Mouse (Mus musculus) thymus, adult 2 months (tissue): ENCODE measurements around the gene Sod2.
"Not testable (repeated sequence)": the region's sequence is repeated elsewhere in the genome, so short reads cannot be mapped to it uniquely, and the experiment has no call there.

Experiments
- CTCF ChIP-seq: fragments of 200-500 bp; IDR thresholded peaks from 2 replicates; pipeline ENCODE4 v1.5.1; 2012; ENCODE audit warnings: mild to moderate bottlenecking, control low read depth, low read length, moderate library complexity, borderline replicate concordance; ENCODE audit not compliant: control insufficient read depth, poor library complexity, insufficient read depth; ENCODE audit errors: extremely low read depth
- POLR2A ChIP-seq: fragments of 200-500 bp; IDR thresholded peaks from 2 replicates; pipeline ENCODE4 v1.6.1; 2012; ENCODE audit warnings: mild to moderate bottlenecking, low read length, control low read depth, moderate library complexity; ENCODE audit not compliant: control insufficient read depth, poor library complexity, insufficient read depth; ENCODE audit errors: extremely low read depth

- TF ChIP-seq POLR2A, CTCF: not testable (repeated sequence)
These were observed 2.2 kb upstream of the Sod2 start for GRCm38 (mm10) chr17:13004436-13004835.
